Mouse (Mus musculus) adrenal gland, adult 2 months (tissue): Measurements from ENCODE around the gene Spint3. TPM values are rescaled to one million over a fixed set of nuclear protein-coding genes. Genes with fewer than 3 reads are reported as not detected.
A peak's percentile ranks its signal among the peaks of the same experiment; 100 is the strongest.

ENCODE experiments used
- DNase-seq: peaks from one replicate; pipeline ENCODE4 v3.0.0; 2021
- polyA plus RNA-seq: library from polyadenylated mRNA; depleted of rRNA; stranded (reverse); fragments of >200 nt; gene quantifications from 2 replicates; pipeline ENCODE4 v1.2.3, GENCODE M21; 2012; rRNA removed
- total RNA-seq, 2 experiments: library from RNA; stranded (reverse); gene quantifications; 2 replicates each; pipeline ENCODE4 v1.2.3; 2021

The Spint3 gene
- total and polyA plus RNA-seq, 3 experiments = not detected

GRCm38 (mm10) chr2:164549963-164550894 is 23.0 kb downstream of the Spint3 start:
- DNase-seq = no peak

- no peak for DNase-seq
Measured at GRCm38 (mm10) chr2:164549338-164549737, 23.9 kb downstream of the Spint3 start.

GRCm38 (mm10) chr2:164544454-164545097 is 28.7 kb downstream of the Spint3 start:
- no peak for DNase-seq

- DNase-seq = no peak
Measured at GRCm38 (mm10) chr2:164543745-164544144, 29.5 kb downstream of the Spint3 start.

- no peak for DNase-seq
Measured at GRCm38 (mm10) chr2:164542598-164542997, 30.7 kb downstream of the Spint3 start.

- DNase-seq = no peak
Measured at GRCm38 (mm10) chr2:164542132-164542531, 31.1 kb downstream of the Spint3 start.

- DNase-seq = no peak
Measured at GRCm38 (mm10) chr2:164540652-164541427, 32.4 kb downstream of the Spint3 start.

GRCm38 (mm10) chr2:164537003-164537402 is 36.3 kb downstream of the Spint3 start:
- DNase-seq = no peak

- no peak for DNase-seq
Measured at GRCm38 (mm10) chr2:164534315-164534714, 38.9 kb downstream of the Spint3 start.

- DNase-seq = peak; percentile 57
Measured at GRCm38 (mm10) chr2:164531169-164531568, 42.1 kb downstream of the Spint3 start.

- DNase-seq = no peak
Measured at GRCm38 (mm10) chr2:164528557-164528956, 44.7 kb downstream of the Spint3 start.

GRCm38 (mm10) chr2:164523301-164523773 is 49.9 kb downstream of the Spint3 start:
- DNase-seq = no peak

GRCm38 (mm10) chr2:164522280-164522679 is 51.0 kb downstream of the Spint3 start:
- DNase-seq = no peak

GRCm38 (mm10) chr2:164521841-164522240 is 51.4 kb downstream of the Spint3 start:
- no peak for DNase-seq

GRCm38 (mm10) chr2:164520782-164521181 is 52.5 kb downstream of the Spint3 start:
- DNase-seq = peak; percentile 71

Other genes starting within 250 kb of the Spint3 start
- 1 to 10 TPM; 1.5 to 1.7 TPM for gene Svs5, start 240.7 kb downstream of the Spint3 start, total RNA-seq
- not detected in 2 replicates for gene Svs5, start 240.7 kb downstream of the Spint3 start, polyA plus RNA-seq
- 10 to 100 TPM; 19.3 to 36.0 TPM for gene Slpi, start 184.4 kb downstream of the Spint3 start, total RNA-seq
- 5.7 and 8.5 TPM in 2 replicates for gene Slpi, start 184.4 kb downstream of the Spint3 start, polyA plus RNA-seq
- not detected for gene Rbpjl, start 170.3 kb downstream of the Spint3 start, total RNA-seq
- gene Rbpjl, start 170.3 kb downstream of the Spint3 start, polyA plus RNA-seq = not detected in 2 replicates
- 1 to 10 TPM in 1 of 2 experiments, under 1 TPM in 1; 0.17 to 1.8 TPM for gene Matn4, start 168.3 kb downstream of the Spint3 start, total RNA-seq
- 1.0 TPM in 2 replicates for gene Matn4, start 168.3 kb downstream of the Spint3 start, polyA plus RNA-seq
- 100 to 1,000 TPM; 123 to 151 TPM for gene Sdc4, start 129.6 kb downstream of the Spint3 start, total RNA-seq
- gene Sdc4, start 129.6 kb downstream of the Spint3 start, polyA plus RNA-seq = 23.3 and 23.5 TPM in 2 replicates
- gene Sys1, start 116.5 kb downstream of the Spint3 start, total RNA-seq = 10 to 100 TPM; 24.5 to 34.0 TPM
- 299 and 335 TPM in 2 replicates for gene Sys1, start 116.5 kb downstream of the Spint3 start, polyA plus RNA-seq
- 1 to 10 TPM; 3.9 to 9.6 TPM for gene Gm20458, start 112.5 kb downstream of the Spint3 start, total RNA-seq
- 9.6 and 18.9 TPM in 2 replicates for gene Gm20458, start 112.5 kb downstream of the Spint3 start, polyA plus RNA-seq
- not detected for gene Trp53tg5, start 99.7 kb downstream of the Spint3 start, total RNA-seq
- gene Trp53tg5, start 99.7 kb downstream of the Spint3 start, polyA plus RNA-seq = not detected in 2 replicates
- gene Dbndd2, start 87.4 kb downstream of the Spint3 start, total RNA-seq = 1 to 10 TPM; 5.5 to 7.0 TPM
- 20.8 and 30.7 TPM in 2 replicates for gene Dbndd2, start 87.4 kb downstream of the Spint3 start, polyA plus RNA-seq
- 10 to 100 TPM; 72.7 to 98.8 TPM for gene Pigt, start 75.9 kb downstream of the Spint3 start, total RNA-seq
- 216 and 218 TPM in 2 replicates for gene Pigt, start 75.9 kb downstream of the Spint3 start, polyA plus RNA-seq
- gene Wfdc2, start 11.0 kb downstream of the Spint3 start, total RNA-seq = not detected
- gene Wfdc2, start 11.0 kb downstream of the Spint3 start, polyA plus RNA-seq = 0.51 and 0.73 TPM in 2 replicates
- gene Wfdc6a, start 12.0 kb upstream of the Spint3 start, total RNA-seq = under 1 TPM in 1 of 2 experiments, not detected in 1; 0.52 TPM
- 0.62 and 1.0 TPM in 2 replicates for gene Wfdc6a, start 12.0 kb upstream of the Spint3 start, polyA plus RNA-seq
- not detected for gene Eppin, start 20.1 kb upstream of the Spint3 start, total RNA-seq
- 0.29 TPM in 1 of 2 replicates, not detected in the other for gene Eppin, start 20.1 kb upstream of the Spint3 start, polyA plus RNA-seq
- not detected for gene Wfdc6b, start 40.1 kb upstream of the Spint3 start, total RNA-seq
- gene Wfdc6b, start 40.1 kb upstream of the Spint3 start, polyA plus RNA-seq = not detected in 2 replicates
- gene Wfdc8, start 40.2 kb upstream of the Spint3 start, total RNA-seq = not detected
- 0.07 and 1.8 TPM in 2 replicates for gene Wfdc8, start 40.2 kb upstream of the Spint3 start, polyA plus RNA-seq
- not detected for gene Wfdc16, start 65.3 kb upstream of the Spint3 start, total RNA-seq
- not detected in 2 replicates for gene Wfdc16, start 65.3 kb upstream of the Spint3 start, polyA plus RNA-seq
- gene Wfdc10, start 82.6 kb upstream of the Spint3 start, total RNA-seq = not detected
- gene Wfdc10, start 82.6 kb upstream of the Spint3 start, polyA plus RNA-seq = not detected in 2 replicates
- gene Wfdc9, start 83.1 kb upstream of the Spint3 start, total RNA-seq = not detected
- gene Wfdc9, start 83.1 kb upstream of the Spint3 start, polyA plus RNA-seq = not detected in 2 replicates
- gene Wfdc11, start 100.6 kb upstream of the Spint3 start, total RNA-seq = not detected
- not detected in 2 replicates for gene Wfdc11, start 100.6 kb upstream of the Spint3 start, polyA plus RNA-seq
- gene Wfdc13, start 111.6 kb upstream of the Spint3 start, total RNA-seq = not detected
- 0.13 TPM in 1 of 2 replicates, not detected in the other for gene Wfdc13, start 111.6 kb upstream of the Spint3 start, polyA plus RNA-seq
- gene Spint4, start 125.0 kb upstream of the Spint3 start, total RNA-seq = not detected
- not detected in 2 replicates for gene Spint4, start 125.0 kb upstream of the Spint3 start, polyA plus RNA-seq
- not detected for gene Spint5, start 141.8 kb upstream of the Spint3 start, total RNA-seq
- gene Spint5, start 141.8 kb upstream of the Spint3 start, polyA plus RNA-seq = not detected in 2 replicates
- under 1 TPM; 0.24 to 0.32 TPM for gene Wfdc3, start 172.5 kb upstream of the Spint3 start, total RNA-seq
- 0.17 and 0.27 TPM in 2 replicates for gene Wfdc3, start 172.5 kb upstream of the Spint3 start, polyA plus RNA-seq
- gene Dnttip1, start 172.5 kb upstream of the Spint3 start, total RNA-seq = 10 to 100 TPM; 34.9 to 41.8 TPM
- gene Dnttip1, start 172.5 kb upstream of the Spint3 start, polyA plus RNA-seq = 29.7 and 44.4 TPM in 2 replicates
- gene Ube2c, start 196.4 kb upstream of the Spint3 start, total RNA-seq = 1 to 10 TPM; 2.5 to 5.2 TPM
- gene Ube2c, start 196.4 kb upstream of the Spint3 start, polyA plus RNA-seq = 7.1 and 9.1 TPM in 2 replicates
- gene Tnnc2, start 206.5 kb upstream of the Spint3 start, total RNA-seq = not detected
- gene Tnnc2, start 206.5 kb upstream of the Spint3 start, polyA plus RNA-seq = not detected in 2 replicates
- gene Snx21, start 212.4 kb upstream of the Spint3 start, total RNA-seq = 10 to 100 TPM; 26.5 to 43.1 TPM
- 109 and 111 TPM in 2 replicates for gene Snx21, start 212.4 kb upstream of the Spint3 start, polyA plus RNA-seq
- gene Acot8, start 231.4 kb upstream of the Spint3 start, total RNA-seq = 10 to 100 TPM; 28.3 to 30.4 TPM
- 59.2 and 64.4 TPM in 2 replicates for gene Acot8, start 231.4 kb upstream of the Spint3 start, polyA plus RNA-seq
- gene Zswim3, start 231.6 kb upstream of the Spint3 start, total RNA-seq = 1 to 10 TPM; 3.5 to 5.7 TPM
- gene Zswim3, start 231.6 kb upstream of the Spint3 start, polyA plus RNA-seq = 2.3 and 2.5 TPM in 2 replicates
- 10 to 100 TPM; 11.0 to 11.7 TPM for gene Zswim1, start 249.2 kb upstream of the Spint3 start, total RNA-seq
- 19.7 and 21.8 TPM in 2 replicates for gene Zswim1, start 249.2 kb upstream of the Spint3 start, polyA plus RNA-seq